Comparison of ENCODE assay signal across 15 mouse cellular contexts in the genomic region with DNA sequence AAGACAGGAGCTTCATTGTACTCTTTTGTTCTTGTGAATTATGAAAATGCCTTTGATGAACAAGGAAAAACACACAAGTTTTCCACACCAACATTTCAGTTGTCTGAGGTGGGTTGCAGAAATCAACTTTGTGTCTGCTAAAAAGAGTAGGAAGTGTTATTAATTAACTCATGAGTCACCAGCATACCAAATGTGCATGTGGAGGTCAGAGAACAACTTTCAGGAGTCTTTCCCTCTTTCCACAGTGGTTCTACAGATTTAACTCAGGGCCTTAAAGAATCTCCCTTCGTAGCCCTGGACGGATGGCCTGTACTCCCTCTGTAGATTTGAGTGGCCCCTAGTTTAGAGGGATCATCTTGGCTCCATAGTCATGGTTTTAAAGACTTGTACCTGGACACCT. TPM values are rescaled to one million over a fixed set of nuclear protein-coding genes. Genes with fewer than 3 reads are reported as not detected.
"Had no signal": no experiment of that assay in that cellular context is flagged by ENCODE, and none has a peak within 500 bp of the region (broad histone marks: within the 10 kb centered on the region; RNA-seq: fewer than 3 reads in every experiment).

No protein-coding gene starts in this region.

- H3K4me3 ChIP-seq: limb, embryonic 15.5 days; liver, embryonic 12.5 days; midbrain, embryonic 12.5 days; myocyte; stomach, embryonic 15.5 days had no signal

- H3K4me2 ChIP-seq: limb, embryonic 15.5 days; liver, embryonic 12.5 days; lung, embryonic 14.5 days; midbrain, embryonic 12.5 days; stomach, embryonic 15.5 days had no signal

- ATAC-seq: hindbrain, embryonic 16.5 days; inflammation-experienced regulatory T-cells, adult 6 months; liver, embryonic 12.5 days had no signal

- H3K36me3 ChIP-seq: limb, embryonic 15.5 days; liver, embryonic 12.5 days; midbrain, embryonic 12.5 days; stomach, embryonic 15.5 days had no signal

- H3K9ac ChIP-seq: limb, embryonic 15.5 days; liver, embryonic 12.5 days; lung, embryonic 14.5 days; midbrain, embryonic 12.5 days; stomach, embryonic 15.5 days had no signal

- DNase-seq: layer of hippocampus, adult 9-11 months; layer of hippocampus, postnatal 36 days; lung, embryonic 14.5 days; lung, postnatal 10 days; lung, postnatal 4 days; thymus, postnatal 4 days had no signal

- H3K9me3 ChIP-seq: limb, embryonic 15.5 days; liver, embryonic 12.5 days; midbrain, embryonic 12.5 days; stomach, embryonic 15.5 days had no signal

- H3K27ac ChIP-seq: limb, embryonic 15.5 days; liver, embryonic 12.5 days; midbrain, embryonic 12.5 days; stomach, embryonic 15.5 days had no signal

- H3K27me3 ChIP-seq: midbrain, embryonic 12.5 days; stomach, embryonic 15.5 days had no signal

RNA-seq across cellular contexts. Expression of a gene that starts 4.9 kb away (rescaled TPM):
- total RNA-seq: megakaryocyte, adult 5-6 weeks; neutrophil, adult 5-6 weeks had no signal
